Mouse (Mus musculus) mouse trophoblast stem cell (cell line): Measurements from ENCODE around the gene Hsd17b14.

Experiments used
- in situ Hi-C, 2 experiments: fragments of 300-500 bp; cut with MseI, MboI; formaldehyde crosslinking; loops; 2 replicates in 1 of 2; 3 replicates in 1 of 2; pipeline ENCODE4 v1.15.1; 2025

Hsd17b14 gene

DNA sequence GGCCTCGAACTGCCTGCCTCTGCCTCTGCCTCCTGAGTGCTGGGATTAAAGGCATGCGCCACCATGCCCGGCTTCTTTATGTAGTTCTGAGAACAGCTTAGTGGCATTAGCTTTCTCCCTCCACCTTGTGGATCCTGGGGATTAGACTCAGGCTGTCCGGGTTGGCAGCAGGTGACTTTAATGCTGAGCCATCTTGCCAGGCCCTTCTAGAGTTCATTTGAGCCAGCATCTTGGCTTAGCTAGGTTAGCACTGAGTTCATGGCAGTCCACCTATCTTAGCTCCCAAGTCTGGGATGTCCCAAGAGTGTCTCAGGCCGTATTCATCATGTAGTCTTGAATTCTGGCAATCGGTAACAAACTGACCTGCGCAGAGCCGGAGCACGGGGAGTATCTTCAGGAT, 10.8 kb downstream of the Hsd17b14 start:
- in situ Hi-C loops = loop anchor here in 1 of 2 experiments (10.0 kb wide), 1 partner anchor 91 kb away; no protein-coding TSS in a partner anchor

DNA sequence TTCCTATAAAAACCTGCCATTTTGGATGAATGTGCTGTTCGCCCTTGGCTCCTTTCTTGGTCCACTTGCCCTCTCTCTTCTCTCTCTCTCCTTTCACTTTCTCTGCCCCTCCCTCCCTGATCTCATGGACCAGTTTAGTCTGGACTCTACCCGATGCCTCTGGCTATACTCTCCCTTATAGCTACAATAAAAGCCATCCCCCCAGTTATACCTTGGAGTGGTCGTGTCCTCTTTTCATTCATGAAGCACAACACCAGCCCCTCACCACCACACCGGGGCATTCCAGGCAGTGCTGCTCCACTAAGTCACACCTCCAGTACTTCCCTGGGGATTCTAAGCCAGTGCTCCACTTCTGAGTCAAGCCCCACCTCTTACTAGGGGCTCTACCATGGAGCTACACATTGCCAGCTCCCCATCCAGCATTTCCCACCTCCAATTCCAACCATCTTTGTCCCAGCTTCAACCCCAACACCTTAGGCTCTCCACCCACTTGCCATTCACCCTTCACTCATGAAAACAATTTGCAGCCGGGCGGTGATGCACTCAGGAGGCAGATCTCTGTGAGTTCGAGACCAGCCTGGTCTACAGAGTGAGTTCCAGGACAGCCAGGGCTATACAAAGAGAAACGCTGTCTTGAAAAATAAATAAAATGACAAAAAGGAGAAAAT, 12.6 kb downstream of the Hsd17b14 start:
- in situ Hi-C loops = loop anchor here in 1 of 2 experiments (10.0 kb wide), 1 partner anchor 92 kb away; no protein-coding TSS in a partner anchor

- in situ Hi-C loops = loop anchor here in 1 of 2 experiments (10.0 kb wide), 1 partner anchor 93 kb away; no protein-coding TSS in a partner anchor
These were observed 13.3 kb downstream of the Hsd17b14 start for GRCm38 (mm10) chr7:45567780-45568516.

DNA sequence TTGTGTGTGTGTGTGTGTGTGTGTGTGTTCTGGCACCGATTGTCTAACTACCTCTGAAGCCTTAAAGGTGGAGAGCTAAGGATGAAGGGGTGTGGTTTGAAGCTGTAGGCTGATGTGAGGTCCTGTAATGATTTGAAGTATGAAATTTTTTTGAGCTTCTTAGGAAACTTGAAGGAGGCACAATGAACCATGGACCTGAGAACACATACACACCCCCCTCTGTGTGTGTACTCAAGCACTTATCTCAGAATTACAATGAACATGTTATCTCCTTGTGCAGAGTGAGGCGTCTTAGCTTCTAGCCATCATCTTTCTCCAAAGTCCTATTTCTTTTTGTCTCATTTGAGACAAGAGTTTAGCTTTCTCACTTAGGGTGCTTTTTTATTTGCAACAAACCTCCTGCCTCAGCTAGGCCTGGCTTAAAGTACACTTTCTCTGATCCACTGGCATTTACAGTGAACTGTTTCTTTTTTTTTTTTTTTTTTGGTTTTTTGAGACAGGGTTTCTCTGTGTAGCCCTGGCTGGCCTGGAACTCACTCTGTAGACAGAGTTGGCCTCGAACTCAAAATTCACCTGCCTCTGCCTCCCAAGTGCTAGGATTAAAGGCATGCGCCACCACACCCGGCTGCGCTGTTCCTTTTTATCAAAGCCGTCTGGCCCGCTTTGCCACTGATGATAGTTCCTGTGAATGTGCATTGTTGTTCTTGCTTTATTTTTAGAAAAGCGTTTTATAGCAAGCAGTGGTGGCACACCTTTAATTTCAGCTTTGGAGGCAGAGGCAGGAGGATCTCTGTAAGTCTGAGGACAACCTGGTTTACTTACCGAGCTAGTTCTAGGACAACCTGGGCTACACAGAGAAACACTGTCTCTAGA, 14.1 kb downstream of the Hsd17b14 start:
- in situ Hi-C loops = loop anchor here in 1 of 2 experiments (10.0 kb wide), 1 partner anchor 94 kb away; no protein-coding TSS in a partner anchor

DNA sequence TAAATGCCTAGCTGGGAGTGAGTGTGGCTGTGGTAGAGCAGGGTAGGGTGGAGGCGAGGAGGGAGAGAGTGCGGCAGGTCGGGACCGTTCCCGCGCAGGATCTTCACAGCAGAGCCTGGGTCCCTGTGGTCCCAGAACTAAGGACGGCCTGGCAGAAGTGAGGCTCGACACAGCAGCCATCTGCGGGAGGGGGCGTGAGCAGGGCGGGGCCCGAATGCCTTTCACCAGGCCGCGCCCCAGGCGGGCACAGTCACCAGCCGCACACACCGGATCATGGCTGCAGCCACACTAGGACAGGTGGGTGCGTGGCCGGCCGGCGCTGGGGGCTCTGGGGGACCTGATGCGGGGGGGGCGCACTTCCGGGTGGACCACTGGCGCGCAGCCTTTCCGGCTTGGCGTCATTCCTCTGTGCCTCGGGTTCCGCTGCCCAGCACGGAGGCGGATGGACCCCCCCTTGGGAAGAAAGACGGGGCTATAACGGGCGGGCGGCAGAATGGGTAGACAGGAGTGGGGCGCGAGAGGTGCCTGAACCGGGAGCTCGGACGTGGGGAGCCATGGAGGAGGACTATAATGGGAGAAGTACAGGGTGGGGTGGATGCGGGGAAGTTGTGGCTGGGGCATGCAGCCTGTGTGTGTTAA, 15.5 kb downstream of the Hsd17b14 start, which contains the start of gene Bcat2:
Bcat2 (plus strand) TSS at position 51 of the 639 bp plus-strand sequence.
- in situ Hi-C loops = no loop called here

GRCm38 (mm10) chr7:45571966-45572365, 17.3 kb downstream of the Hsd17b14 start:
- in situ Hi-C loops = no loop called here

GRCm38 (mm10) chr7:45573954-45574353, 19.3 kb downstream of the Hsd17b14 start:
- in situ Hi-C loops = no loop called here

- in situ Hi-C loops = no loop called here
These were observed 20.0 kb downstream of the Hsd17b14 start for GRCm38 (mm10) chr7:45574472-45575379.

- in situ Hi-C loops = no loop called here
These were observed 31.2 kb downstream of the Hsd17b14 start for GRCm38 (mm10) chr7:45585923-45586322.

- in situ Hi-C loops = no loop called here
These were observed 33.2 kb downstream of the Hsd17b14 start for GRCm38 (mm10) chr7:45587631-45588592.

DNA sequence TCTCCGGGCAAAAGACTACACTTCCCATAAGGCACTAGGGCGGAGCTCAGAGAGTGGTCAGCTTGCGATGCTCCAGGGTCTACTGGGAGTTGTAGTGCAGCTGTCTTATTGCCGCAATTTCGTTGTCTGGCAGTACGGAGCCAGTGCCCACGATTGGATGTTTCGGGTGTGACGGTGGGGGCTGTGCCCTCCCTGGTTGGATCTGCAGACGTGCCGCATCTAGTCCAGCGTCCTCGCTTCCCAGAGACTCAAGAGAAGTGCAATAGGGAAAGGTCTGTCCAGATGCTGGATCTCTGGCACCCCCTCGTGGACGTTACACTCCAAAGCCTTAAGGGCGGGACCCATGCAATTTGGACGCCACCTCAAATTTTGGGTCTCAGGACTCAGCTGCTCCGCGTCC, 34.5 kb downstream of the Hsd17b14 start:
- in situ Hi-C loops = no loop called here

GRCm38 (mm10) chr7:45589898-45590297, 35.2 kb downstream of the Hsd17b14 start:
- in situ Hi-C loops = no loop called here

DNA sequence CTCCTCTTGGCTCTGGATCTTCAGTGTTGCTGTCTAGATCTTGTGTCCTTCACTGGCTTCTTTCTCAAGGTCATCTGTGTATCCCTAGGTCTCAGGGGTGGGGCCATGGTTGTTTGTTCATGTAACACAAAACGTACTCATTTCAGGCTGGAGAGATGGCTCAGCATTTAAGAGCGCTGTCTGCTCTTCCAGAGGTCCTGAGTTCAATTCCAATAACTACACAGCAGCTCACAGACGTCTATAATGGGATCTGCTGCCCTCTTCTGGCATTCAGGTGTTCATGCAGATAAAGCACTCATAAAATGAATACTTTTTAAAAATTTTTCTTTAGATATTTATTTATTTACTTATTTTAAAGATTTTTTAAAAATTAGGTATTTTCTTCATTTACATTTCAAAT, 36.2 kb downstream of the Hsd17b14 start:
- in situ Hi-C loops = no loop called here

GRCm38 (mm10) chr7:45591880-45592279, 37.2 kb downstream of the Hsd17b14 start:
- in situ Hi-C loops = no loop called here

- in situ Hi-C loops = no loop called here
These were observed 38.6 kb downstream of the Hsd17b14 start for GRCm38 (mm10) chr7:45593118-45593815.

GRCm38 (mm10) chr7:45595176-45595575, 40.5 kb downstream of the Hsd17b14 start:
- in situ Hi-C loops = no loop called here

GRCm38 (mm10) chr7:45596107-45596506, 41.4 kb downstream of the Hsd17b14 start:
- in situ Hi-C loops = no loop called here

DNA sequence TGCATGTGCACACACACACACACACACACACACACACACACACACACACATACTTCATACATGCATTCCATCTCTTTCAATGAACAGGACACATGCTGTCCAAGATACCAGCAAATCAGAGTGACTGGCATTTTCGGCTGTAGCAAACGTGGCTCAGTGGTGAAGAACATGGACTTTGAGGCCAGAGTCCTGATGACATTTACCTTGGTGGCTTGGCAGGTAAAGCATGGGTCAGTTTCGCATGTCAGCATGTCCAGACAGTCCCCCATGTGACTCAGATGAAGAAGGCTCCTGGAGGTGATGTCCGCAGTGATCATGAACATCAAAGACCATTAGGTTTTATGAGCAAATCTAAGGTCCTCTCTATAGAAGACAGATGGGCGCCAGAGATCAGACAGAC, 42.3 kb downstream of the Hsd17b14 start:
- in situ Hi-C loops = no loop called here
